Mouse (Mus musculus): ENCODE data around the gene Primpol.

Gene Primpol

GRCm38 (mm10) chr8:46568942-46569341 lies 48.1 kb downstream of the Primpol start:
- in situ Hi-C loops (cut with MboI, MseI), result loop anchor here in 1 of 2 experiments (25.0 kb wide), 1 partner anchor 793 kb away; no protein-coding TSS in a partner anchor

- in situ Hi-C loops (cut with MboI, MseI), result loop anchor here in 1 of 2 experiments (25.0 kb wide), 1 partner anchor 794 kb away; no protein-coding TSS in a partner anchor
These were observed 49.1 kb downstream of the Primpol start for GRCm38 (mm10) chr8:46567946-46568345.

- in situ Hi-C loops (cut with MboI, MseI), result loop anchor here in 1 of 2 experiments (25.0 kb wide), 1 partner anchor 795 kb away; no protein-coding TSS in a partner anchor
These were observed 50.0 kb downstream of the Primpol start for GRCm38 (mm10) chr8:46566914-46567529.

GRCm38 (mm10) chr8:46562333-46562732 lies 54.7 kb downstream of the Primpol start:
- in situ Hi-C loops (cut with MboI, MseI), result loop anchor here in 1 of 2 experiments (25.0 kb wide), 1 partner anchor 800 kb away; no protein-coding TSS in a partner anchor

GRCm38 (mm10) chr8:46559428-46559827 lies 57.6 kb downstream of the Primpol start:
- in situ Hi-C loops (cut with MboI, MseI), result loop anchor here (5.0 to 25.0 kb wide), 5 partner anchors 175 to 803 kb away; partner anchors contain the start of genes Irf2 (in 1 of the 2) and Lrp2bp (in 1 of the 2)

GRCm38 (mm10) chr8:46552441-46552765 lies 64.6 kb downstream of the Primpol start:
- in situ Hi-C loops (cut with MboI, MseI), result loop anchor here (5.0 to 25.0 kb wide), 5 partner anchors 80 to 810 kb away; partner anchors contain the start of genes Acsl1 (in 1 of the 2), Irf2 (in 1 of the 2) and Lrp2bp (in 1 of the 2)

GRCm38 (mm10) chr8:46551615-46552440 lies 65.2 kb downstream of the Primpol start, which contains the start of gene Cenpu:
Gene Cenpu (plus strand): TSS chr8:46552028.
- in situ Hi-C loops (cut with MboI, MseI), result loop anchor here (5.0 to 25.0 kb wide), 5 partner anchors 80 to 810 kb away; partner anchors contain the start of genes Acsl1 (in 1 of the 2), Irf2 (in 1 of the 2) and Lrp2bp (in 1 of the 2)

- in situ Hi-C loops (cut with MboI, MseI), result loop anchor here (5.0 to 25.0 kb wide), 5 partner anchors 79 to 811 kb away; partner anchors contain the start of genes Acsl1 (in 1 of the 2), Irf2 (in 1 of the 2) and Lrp2bp (in 1 of the 2)
These were observed 66.0 kb downstream of the Primpol start for GRCm38 (mm10) chr8:46551029-46551428.

- in situ Hi-C loops (cut with MboI, MseI), result loop anchor here (5.0 to 25.0 kb wide), 5 partner anchors 78 to 812 kb away; partner anchors contain the start of genes Acsl1 (in 1 of the 2), Irf2 (in 1 of the 2) and Lrp2bp (in 1 of the 2)
These were observed 67.0 kb downstream of the Primpol start for GRCm38 (mm10) chr8:46550058-46550457.

GRCm38 (mm10) chr8:46547245-46547644 lies 69.8 kb downstream of the Primpol start:
- in situ Hi-C loops (cut with MboI, MseI), result loop anchor here in 1 of 2 experiments (5.0 kb wide), 2 partner anchors 235 to 305 kb away; no protein-coding TSS in a partner anchor

- in situ Hi-C loops (cut with MboI, MseI), result loop anchor here in 1 of 2 experiments (5.0 kb wide), 2 partner anchors 234 to 304 kb away; no protein-coding TSS in a partner anchor
These were observed 70.4 kb downstream of the Primpol start for GRCm38 (mm10) chr8:46546431-46547176.

GRCm38 (mm10) chr8:46545854-46546253 lies 71.2 kb downstream of the Primpol start:
- in situ Hi-C loops (cut with MboI, MseI), result loop anchor here in 1 of 2 experiments (5.0 kb wide), 2 partner anchors 234 to 304 kb away; no protein-coding TSS in a partner anchor

GRCm38 (mm10) chr8:46543662-46544061 lies 73.3 kb downstream of the Primpol start:
- in situ Hi-C loops (cut with MboI, MseI), result loop anchor here in 1 of 2 experiments (5.0 kb wide), 1 partner anchor 221 kb away; no protein-coding TSS in a partner anchor

GRCm38 (mm10) chr8:46543191-46543590 lies 73.8 kb downstream of the Primpol start:
- in situ Hi-C loops (cut with MboI, MseI), result loop anchor here in 1 of 2 experiments (5.0 kb wide), 1 partner anchor 221 kb away; no protein-coding TSS in a partner anchor

- in situ Hi-C loops (cut with MboI, MseI), result loop anchor here in 1 of 2 experiments (5.0 kb wide), 1 partner anchor 217 kb away; no protein-coding TSS in a partner anchor
These were observed 77.3 kb downstream of the Primpol start for GRCm38 (mm10) chr8:46539701-46540100.

- in situ Hi-C loops (cut with MboI, MseI), result no loop called here
These were observed 83.1 kb downstream of the Primpol start for GRCm38 (mm10) chr8:46533926-46534325.

GRCm38 (mm10) chr8:46530541-46530940 lies 86.5 kb downstream of the Primpol start:
- in situ Hi-C loops (cut with MboI, MseI), result no loop called here

- in situ Hi-C loops (cut with MboI, MseI), result no loop called here
These were observed 87.5 kb downstream of the Primpol start for GRCm38 (mm10) chr8:46529508-46529907.

GRCm38 (mm10) chr8:46526821-46527220 lies 90.2 kb downstream of the Primpol start:
- in situ Hi-C loops (cut with MboI, MseI), result no loop called here

GRCm38 (mm10) chr8:46526098-46526497 lies 90.9 kb downstream of the Primpol start:
- in situ Hi-C loops (cut with MboI, MseI), result no loop called here
